Mouse (Mus musculus) right cerebral cortex, postnatal 4 days (tissue): ENCODE data around the gene Vipr1.
"Not testable (repeated sequence)": the region's sequence is repeated elsewhere in the genome, so short reads cannot be mapped to it uniquely, and the experiment has no call there.

Source experiments
- DNase-seq: peaks from one replicate; pipeline ENCODE4 v3.0.0-alpha.2; 2022

Vipr1 gene

DNA sequence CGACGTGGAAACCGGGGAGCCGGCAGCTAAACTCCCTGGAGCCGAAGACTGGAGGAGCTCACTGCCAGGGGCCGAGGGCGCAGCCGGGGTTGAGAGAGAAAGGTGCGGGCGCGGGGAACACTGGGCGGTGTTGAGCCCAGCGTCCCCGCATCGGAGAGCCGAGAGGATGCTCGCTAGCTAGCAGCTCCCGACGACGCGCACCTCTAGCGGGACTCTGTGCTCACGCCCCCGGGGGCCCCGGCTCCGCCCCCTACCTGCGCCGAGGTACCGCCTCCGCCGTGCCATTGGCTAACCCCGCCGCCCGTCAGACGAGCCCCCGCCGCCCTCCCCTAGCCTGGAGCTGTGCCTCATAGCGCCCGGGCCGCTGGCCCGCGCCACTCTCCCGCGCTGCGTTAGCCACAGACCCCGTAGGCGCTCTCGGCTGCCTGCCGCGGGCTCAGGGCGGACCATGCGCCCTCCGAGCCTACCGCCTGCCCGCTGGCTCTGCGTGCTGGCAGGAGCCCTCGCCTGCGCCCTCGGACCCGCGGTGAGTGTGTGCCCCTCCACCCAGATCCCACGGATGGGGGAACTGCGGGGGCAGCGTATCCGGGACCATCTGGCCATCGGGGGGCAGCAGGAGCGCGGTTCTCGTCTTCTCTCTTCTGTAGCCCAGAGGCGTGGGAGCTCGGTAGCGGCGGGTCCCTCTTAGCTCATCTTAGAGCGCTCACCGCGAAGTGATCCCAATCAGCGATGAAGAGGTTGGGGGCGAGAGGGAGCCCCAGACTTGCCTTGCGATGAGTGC is at the start of gene Vipr1:
TSS of gene Vipr1 (plus strand) at position 316 of the 781 bp plus-strand sequence.
- DNase-seq, result peak; percentile 81

DNA sequence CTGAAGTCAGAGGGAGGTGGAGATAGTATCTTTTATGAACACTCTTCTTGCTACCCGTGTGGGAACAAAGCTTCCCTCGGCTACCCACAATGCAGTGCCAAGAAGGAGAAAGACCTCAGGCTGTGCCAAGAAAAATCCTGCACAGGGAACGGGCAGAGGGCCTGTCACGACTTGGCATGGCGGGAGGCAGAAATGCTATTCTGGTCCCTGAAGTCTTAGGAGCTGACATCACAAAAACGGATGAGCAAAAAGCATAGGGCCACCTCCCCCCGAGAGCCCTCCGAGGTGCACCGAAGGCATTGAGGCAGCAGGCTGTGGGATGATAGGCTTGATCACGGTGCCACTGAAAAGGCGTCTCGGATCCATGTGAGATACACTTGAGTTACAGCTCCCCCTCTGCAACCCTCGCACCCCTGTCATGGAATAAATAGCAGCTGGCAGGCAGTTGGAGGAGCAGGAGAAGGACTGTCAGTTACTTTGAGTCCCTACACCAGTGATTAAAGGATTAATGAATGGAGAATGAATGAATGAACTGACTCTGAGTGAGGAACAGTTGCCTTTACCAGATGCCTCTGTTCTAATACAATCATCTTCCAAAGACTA is 49.5 kb upstream of the Vipr1 start:
- DNase-seq, result no peak

DNA sequence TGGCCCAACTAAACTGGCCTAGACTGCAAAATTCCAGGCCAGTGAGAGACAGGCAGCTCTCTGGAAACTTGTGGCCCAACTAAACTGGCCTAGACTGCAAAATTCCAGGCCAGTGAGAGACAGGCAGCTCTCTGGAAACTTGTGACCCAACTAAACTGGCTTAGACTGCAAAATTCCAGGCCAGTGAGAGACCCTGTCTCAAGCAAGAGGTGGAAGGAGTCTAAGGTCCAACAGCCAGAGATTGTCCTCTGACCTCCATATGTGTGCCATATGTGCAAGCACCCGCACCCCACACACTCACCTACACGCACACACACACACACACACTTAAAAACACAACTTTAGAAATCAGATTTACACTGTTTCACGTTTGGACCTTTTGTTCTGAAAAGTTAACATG is 48.7 kb upstream of the Vipr1 start:
- DNase-seq, result not testable (repeated sequence)

DNA sequence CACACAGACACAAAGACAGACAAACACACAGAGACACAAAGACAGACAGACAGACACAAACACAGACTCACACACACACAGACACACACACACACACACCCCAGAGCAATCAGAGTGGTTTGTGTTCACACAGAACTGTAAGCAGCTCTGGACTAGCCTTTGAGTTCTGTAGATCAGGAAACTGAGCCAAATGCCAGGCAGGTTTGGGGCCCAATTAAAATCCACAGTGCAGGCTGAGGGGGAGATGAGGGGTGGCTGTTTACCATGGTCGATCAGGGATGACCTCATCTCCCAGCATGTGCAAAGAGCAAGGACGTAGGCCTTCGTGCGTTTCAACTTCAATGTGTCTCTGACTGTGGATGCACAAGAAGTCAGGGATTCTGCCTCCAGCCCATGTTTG is 47.7 kb upstream of the Vipr1 start:
- DNase-seq, result no peak

DNA sequence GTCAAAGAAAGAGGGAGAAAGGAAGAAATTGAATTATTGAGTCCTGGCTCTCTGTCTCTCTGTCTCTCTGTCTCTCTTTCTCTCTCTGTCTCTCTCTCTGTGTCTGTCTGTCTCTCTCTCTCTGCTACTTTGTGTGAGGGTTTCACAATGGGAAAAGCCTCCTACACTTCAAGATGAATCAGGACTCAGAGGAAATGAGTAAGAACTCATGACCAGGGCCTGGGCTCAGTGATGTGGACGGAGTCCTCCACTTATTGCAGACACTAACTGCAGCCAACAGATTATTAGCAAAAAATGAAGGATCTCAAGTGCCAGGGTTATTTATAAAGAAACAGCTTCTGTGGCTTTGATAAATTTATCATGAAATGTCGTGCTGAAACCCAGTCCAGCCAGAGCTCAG is 44.4 kb upstream of the Vipr1 start:
- no peak for DNase-seq

DNA sequence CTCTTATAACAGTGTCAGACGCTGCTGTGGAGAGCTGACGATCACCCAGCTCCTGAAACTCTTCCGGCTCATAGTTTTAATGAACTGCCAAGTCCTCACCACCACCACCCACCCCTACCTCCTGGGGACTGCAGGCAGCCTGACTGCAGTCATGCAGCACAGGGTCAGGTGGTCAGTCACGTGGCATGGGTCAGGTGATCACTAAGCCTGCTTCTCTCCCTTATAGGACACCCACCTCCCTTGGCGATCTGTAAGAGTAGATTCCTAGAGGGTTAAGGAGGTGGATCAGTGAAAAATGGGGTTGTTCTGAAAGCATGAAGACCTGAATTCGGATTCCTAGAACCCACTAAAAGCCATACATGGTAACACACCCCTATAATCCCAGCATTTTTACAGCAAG is 43.0 kb upstream of the Vipr1 start:
- no peak for DNase-seq

DNA sequence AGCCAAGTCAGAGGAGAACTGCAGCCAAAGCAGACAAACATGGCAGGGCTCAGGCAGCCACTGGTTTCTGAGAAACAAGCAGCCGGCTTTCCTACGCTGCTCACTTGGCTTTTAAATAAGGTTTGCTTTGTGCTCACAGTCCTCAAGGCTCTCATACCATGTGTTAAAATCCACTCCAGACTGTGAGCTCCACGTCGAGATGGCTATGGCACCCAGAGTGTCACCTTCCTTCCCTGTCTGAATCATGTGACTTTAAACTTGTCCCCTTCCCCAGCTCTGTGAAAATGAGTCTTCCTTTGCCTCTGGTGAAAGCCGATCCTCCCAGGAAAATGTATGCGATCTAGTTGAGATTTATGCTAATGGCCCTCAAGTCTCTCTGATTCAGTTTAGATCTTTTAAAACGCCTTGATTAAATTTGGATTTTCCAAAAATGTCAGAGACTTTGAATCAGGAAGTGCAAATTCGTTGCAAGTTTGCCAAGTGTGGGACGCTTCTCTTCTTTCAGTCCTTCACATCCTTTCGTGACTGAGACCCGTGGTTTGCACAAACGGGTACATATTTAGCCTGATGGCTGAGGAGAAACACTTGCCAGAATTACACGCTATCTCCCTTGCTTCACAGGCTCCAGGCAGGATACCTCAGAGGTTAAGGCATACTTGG is 42.2 kb upstream of the Vipr1 start:
- DNase-seq, result peak; percentile 27

DNA sequence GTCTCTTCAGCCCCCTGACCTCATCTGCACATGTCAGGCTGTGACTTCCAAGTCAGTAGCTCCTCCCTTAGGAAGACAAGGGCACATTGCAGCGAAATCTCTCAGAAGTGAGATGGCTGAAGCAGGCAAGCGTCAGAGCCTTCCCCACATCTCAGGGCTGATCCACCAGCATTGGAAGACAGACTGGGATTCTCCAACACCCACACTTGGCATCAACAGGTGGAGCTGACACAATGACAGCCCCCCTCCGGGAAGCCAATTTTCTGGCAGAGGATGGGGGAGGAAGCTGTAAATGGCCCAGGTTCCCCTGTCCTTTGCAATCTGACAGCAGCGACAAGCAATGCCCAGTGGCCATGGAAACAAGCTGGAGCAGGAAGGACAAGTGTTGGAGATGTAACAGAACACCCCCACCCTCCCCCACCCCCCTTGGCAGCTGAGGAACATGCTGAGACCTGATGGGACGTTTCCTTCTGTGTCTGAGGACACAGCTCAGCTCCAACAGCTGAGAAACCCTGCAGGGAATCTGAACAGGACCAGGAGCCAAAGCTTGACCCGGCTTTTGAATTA is 41.6 kb upstream of the Vipr1 start:
- DNase-seq, result peak; percentile 20

DNA sequence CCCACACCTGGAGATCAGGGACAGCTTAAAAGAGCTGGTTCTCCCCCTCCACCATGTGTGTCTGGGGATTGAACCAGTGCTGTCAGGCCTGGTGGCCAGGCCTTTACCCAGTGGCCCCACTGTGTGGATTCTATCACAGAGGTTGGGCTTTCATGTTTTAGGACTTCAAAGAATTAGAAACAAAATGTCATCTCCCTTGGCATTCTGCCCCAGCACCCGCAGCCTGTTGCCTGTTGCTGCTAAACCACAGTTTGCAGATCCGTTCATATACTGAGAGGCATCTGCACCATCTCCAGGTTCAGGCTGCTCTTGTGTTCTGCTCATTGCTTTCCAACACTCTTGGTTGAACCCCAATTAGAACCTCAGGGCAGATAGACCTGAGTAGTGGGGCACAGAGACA is 40.1 kb upstream of the Vipr1 start:
- peak; percentile 24 for DNase-seq

DNA sequence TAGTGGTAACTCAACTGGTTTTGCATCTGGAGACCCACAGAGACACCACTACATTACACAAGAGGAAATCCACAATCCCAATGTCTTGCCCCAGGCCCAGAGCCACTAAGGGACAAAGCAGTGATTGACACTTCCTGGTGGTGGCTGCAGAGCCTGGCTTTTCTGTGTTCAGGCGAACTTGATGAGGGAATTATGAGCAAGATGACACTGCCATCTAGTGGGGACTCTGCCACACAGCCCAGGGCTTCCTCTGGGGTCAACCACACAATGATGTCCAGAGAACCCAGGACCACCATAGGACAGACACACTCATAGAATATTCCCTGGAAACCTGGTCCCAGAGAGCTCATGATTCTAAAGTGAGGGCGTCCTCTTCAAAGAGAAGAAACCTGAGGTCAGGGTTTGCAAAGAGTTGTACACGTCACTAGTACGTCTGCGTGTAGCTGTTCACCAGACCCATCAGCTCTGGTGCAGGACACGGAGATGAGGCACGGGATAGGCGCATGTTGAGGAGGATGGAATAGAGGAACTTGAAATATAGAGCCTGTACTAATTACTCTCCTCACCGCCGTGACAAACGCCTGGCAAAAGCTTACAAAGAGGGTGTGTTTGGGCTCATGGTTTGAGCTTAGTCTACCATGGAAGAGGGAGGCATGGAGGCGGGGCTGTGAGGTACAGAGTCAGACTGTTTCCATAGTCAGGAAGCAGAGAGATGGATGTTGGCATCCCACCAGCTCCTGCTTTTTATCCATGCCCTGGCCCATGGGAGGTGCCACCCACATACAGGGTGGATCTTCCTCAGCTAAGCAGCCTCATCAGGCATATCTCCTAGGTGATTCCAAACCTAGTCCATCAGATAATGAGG is 36.9 kb upstream of the Vipr1 start:
- peak; percentile 75 for DNase-seq

DNA sequence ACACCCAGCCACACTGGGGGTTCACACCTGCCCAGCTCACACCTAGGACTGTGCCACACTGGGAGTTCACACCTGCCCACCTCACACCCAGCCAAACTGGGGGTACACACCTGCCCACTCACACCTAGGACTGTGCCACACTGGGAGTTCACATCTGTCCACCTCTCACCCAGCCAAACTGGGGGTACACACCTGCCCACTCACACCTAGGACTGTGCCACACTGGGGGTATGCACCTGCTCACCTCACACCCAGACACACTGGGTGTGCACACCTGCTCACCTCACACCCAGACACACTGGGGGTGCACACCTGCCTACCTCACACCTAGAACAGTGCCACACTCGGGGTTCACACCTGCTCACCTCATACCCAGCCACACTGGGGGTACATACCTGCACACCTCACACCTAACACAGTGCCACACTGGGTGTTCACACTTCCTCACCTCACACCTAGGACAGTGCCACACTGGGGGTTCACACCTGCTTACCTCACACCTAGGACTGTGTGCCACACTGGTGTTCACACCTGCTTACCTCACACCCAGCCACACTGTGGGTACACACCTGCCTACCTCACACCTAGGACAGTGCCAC is 35.9 kb upstream of the Vipr1 start:
- DNase-seq, result no peak

DNA sequence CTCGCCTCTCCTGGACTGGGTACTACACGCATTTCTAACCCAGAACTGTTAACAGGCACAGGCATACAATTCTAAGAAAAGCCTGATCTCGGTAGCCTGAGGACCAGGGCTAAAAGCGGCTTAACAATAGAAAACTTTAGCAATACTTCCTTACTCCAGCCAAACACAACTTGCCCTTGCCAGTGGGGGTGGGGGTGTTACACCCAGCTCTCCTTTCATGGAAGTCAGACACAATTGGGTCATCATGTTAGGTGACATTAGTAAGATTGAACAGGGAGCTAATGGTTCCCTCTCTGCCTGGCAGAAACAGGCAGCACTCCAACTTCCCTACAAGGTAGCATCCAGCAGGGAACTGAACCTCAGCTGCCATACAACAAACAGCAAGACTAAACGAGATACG is 33.1 kb upstream of the Vipr1 start:
- no peak for DNase-seq

DNA sequence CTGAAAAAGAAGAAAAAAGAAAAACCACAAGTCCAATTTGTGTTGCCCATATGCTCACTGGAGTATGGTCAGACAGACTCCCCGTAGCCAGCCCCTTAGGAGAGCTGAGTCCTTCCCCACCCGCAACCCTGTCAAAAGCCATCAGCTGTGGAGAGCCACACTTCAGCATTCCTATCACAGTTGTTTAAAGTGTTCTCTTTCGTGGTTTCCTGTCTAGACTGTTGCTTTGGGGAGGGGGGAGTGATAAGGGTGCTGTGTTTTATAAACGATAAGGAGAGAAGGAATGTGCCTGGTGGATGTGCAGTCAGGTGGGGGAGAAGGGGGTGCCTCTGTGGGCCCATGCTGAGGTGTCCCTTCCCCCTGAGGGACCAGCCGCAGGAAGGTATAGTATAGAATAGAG is 29.3 kb upstream of the Vipr1 start:
- no peak for DNase-seq

DNA sequence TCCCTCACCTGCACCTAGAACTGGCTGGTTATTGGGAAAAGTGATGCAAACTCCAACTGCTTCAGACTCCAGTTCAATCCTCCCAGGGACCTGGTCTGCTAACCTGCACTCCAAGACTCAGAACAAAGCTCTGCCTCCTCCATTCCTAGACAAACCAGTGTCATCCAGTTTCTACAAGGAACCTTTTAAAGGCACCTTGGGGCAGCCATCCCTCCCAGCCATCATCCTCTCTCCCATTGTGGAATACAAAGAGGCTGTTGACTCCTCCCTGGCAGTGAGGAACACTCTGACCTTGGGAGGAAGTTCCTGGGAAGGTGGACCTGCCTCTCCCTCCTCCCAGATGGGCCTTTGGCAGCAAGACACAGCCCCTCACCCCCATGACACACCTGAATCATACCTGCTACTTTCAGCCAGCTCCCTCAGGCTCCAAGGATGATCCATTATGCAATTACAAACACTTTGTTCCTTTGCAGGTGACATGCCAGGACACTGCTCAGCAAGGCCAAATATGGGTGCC is 28.2 kb upstream of the Vipr1 start:
- no peak for DNase-seq

DNA sequence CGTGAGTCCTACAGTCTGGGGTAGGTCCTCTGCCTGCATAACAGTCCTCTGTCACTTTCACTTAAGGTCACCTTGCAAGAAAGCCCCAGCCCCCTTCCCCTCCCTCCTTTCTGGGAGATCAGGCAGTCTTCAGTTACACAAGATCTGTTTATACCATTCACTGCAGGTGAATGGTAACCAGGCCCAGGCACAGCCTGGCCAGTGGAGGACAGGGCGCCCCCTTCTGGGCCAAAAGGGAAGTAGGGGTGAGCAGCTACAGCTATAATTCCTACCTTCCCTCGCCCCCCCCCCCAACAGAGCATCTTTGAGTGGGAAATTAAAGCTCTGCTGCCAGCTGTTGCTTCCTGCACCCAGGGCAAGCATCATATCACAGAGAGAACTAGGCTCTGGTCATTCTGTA is 26.0 kb upstream of the Vipr1 start:
- DNase-seq, result no peak

DNA sequence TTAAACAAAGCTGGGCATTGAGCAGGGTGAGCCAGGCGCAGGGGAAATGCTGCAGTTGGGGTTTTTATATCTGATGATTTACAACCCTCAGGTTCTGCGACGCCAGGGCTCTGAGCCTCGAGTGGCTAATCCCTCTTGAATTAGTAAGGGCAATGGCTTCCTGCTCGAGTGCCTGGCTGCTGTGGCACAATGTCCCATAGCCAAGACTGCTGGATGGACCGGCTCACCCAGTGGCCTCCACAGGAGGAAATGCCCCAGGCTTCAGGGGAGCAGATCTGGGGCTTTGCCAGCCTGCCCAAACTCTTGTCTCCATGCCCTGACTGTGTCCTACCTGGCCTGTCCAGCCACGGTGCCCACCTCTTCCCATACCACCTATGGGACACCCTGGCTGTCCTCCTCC is 23.1 kb upstream of the Vipr1 start:
- no peak for DNase-seq

DNA sequence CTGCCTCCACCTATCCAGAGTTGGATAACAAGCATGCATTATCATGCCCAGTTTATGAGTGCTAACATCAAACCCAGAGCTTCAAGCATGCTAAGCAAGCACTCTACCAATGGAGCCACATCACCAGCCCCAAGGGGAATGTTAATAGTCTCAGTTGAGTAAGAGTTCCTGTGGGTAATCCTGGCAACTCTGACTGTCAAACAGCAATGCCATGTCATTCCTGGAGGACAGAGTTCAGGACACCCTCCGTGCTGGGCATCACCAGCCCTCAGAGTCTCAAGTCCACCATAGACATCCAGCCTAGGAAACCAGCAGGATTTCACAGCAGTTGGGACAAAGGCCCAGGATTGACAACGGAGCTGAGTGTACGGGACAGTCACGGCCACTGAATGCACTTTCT is 19.3 kb upstream of the Vipr1 start:
- no peak for DNase-seq

DNA sequence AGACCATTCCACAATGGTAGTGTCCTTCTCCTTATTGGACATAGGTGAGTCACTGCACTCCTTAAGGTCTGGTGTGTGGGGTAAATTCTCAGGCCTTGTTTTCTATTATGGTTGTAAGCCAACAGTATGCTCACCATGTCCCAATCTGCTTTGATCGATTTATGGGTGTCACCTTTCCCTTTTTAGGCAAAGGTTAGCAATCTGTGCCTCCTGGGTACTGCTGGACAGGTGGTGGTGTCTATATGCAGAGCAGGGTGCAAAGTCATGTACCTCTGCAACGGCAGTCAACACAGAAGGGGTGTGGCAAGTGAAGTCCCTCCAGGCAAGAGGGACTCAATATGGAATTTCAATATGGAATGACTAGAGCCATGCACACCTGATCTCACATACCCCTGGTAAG is 17.6 kb upstream of the Vipr1 start:
- DNase-seq, result no peak

DNA sequence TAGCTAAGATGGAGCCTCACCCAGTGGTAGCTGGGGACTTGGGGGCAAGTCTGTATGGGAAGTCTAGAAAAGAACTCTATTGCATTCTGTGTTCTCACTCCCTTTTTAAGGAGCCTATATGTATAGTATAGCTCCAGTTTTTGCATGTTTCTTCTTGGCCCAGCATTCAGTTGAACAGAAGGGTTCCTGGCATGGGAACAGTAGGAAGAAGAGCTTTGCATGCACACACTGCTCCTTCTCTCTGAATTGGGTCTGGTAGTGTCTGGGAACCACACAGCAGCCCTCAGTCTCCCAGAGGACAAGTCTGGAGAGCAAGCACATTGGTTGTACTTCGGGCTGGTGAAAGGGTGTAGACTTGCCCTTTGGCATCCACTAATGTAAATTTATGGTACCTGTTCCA is 11.9 kb upstream of the Vipr1 start:
- no peak for DNase-seq

DNA sequence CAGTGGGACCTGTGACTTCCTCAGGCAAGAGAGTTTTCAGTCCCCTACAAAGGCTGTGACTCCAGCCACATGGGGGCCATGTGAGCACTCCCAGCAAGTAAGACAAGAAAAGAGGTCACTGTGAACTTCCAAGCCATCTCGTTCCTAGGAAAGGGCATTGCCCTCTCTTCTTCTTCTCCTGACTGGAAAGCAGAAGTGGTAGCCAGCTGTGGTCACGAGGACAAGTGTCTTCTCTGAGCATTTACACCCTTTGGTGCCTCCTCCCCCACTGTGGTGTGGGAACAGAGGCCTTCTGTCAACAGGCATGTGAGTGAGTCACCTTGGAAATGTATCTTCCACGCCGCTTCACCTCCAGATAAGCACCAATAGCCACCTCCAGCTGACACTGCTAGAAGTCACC is 10.6 kb upstream of the Vipr1 start:
- DNase-seq, result no peak

DNA sequence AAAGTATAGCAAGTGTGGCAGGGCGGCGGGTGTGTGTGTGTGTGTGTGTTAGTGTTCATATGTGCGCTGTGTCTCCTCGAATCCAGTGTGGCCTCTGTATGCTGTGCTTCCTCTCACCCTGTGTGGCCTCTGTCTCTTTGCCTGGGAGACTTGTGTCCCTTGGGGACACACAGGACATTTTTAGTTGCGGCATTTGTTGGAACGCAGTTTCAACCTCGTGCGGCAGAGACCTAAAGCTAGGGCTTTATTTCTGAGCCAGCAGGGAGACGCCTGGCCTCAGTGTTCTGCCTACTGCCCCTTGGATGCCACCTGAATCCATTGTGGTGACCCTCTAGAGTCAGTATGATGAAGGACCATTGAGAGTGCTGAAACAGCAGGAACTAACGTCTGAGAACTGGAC is 9.6 kb upstream of the Vipr1 start:
- DNase-seq, result no peak

DNA sequence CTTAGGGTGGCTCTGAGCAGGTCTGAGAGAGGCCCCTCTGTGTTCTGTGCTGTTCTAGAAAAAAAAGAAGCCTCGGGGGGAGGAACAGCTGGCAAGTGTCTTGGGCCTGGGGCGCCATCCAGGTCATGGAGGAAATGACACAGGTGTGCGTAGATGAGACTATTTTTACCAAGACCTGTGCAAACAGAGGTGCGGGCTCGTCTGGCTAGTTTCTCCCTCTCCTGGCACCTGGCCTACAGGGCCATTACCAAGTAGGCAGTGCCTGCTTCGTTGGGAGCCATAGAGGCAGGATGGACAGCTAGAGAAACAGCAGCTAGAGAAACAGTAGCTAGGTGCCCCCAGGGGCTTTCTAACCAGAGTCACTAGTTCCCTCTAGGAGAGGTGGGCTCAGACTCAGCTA is 9.2 kb upstream of the Vipr1 start:
- no peak for DNase-seq
